Mouse (Mus musculus) midbrain, embryonic 14.5 days (tissue): ENCODE data around the gene Trim54. TPM values are rescaled to one million over a fixed set of nuclear protein-coding genes. Genes with fewer than 3 reads are reported as not detected.

ENCODE experiments used
- ATAC-seq: fragments of 200-750 bp; cut with Nextera tagmentation; 2 replicates; pipeline ENCODE4 v1.8.0; 2017; ENCODE audit warnings: moderate number of reproducible peaks, moderate library complexity; ENCODE audit not compliant: low FRiP score, low TSS enrichment
- DNase-seq: peaks from one replicate; pipeline ENCODE4 v3.0.0-alpha.2; 2015
- H3K27ac ChIP-seq: fragments of 300-500 bp; sonication (generic); replicated peaks from 2 replicates; pipeline ENCODE4 v1.5.1; 2014; ENCODE audit warnings: mild to moderate bottlenecking, low read depth, low read length, moderate library complexity
- H3K27me3 ChIP-seq: fragments of 300-500 bp; sonication (generic); 2 replicates; pipeline ENCODE4 v1.6.1; 2014; ENCODE audit warnings: low read length, control low read depth, mixed read lengths; ENCODE audit not compliant: control insufficient read depth, insufficient read depth
- H3K36me3 ChIP-seq: fragments of 300-500 bp; sonication (generic); 2 replicates; pipeline ENCODE4 v1.6.1; 2014; ENCODE audit warnings: low read length, control low read depth; ENCODE audit not compliant: control insufficient read depth, insufficient read depth
- H3K4me1 ChIP-seq: fragments of 300-500 bp; sonication (generic); 2 replicates; pipeline ENCODE4 v1.6.1; 2014; ENCODE audit warnings: mild to moderate bottlenecking, antibody characterized with exemption, low read length, control low read depth; ENCODE audit not compliant: control insufficient read depth, insufficient read depth
- H3K4me2 ChIP-seq: fragments of 300-500 bp; sonication (generic); 2 replicates; pipeline ENCODE4 v1.6.1; 2014; ENCODE audit warnings: mild to moderate bottlenecking, low read length, moderate library complexity
- H3K4me3 ChIP-seq: fragments of 300-500 bp; sonication (generic); replicated peaks from 2 replicates; pipeline ENCODE4 v1.5.1; 2014; ENCODE audit warnings: low read depth, low read length
- H3K9ac ChIP-seq: fragments of 300-500 bp; sonication (generic); replicated peaks from 2 replicates; pipeline ENCODE4 v1.6.1; 2014; ENCODE audit warnings: mild to moderate bottlenecking, low read length, moderate library complexity
- H3K9me3 ChIP-seq: fragments of 300-500 bp; sonication (generic); 2 replicates; pipeline ENCODE4 v1.6.1; 2016; ENCODE audit warnings: low read length, control low read depth, mixed read lengths; ENCODE audit not compliant: control insufficient read depth
- WGBS: fragments of 180-500 bp; shearing (Covaris S2); extraction: QIAGEN DNeasy Blood & Tissue Kit; methylation state at CpG from one replicate; pipeline ENCODE4 v1.1.7; 2014; 5-methylcytosine and 5-hydroxymethylcytosine counted together
- polyA plus RNA-seq: library from polyadenylated mRNA; unstranded; fragments of >200 nt; fragmentation: Nextera tagmentation; extraction: Ambion mirVana; gene quantifications from 2 replicates; pipeline ENCODE4 v1.2.1, GENCODE M21; 2014

Gene Trim54
- polyA plus RNA-seq, 1 experiment from 2014 or later: not detected

- H3K9ac ChIP-seq: no peak overlapping the region
- H3K4me3 ChIP-seq: no peak overlapping the region
- no peaks in the 10 kb centered on the region for H3K36me3 ChIP-seq
- 48% methylated on average over 2 of the region's 2 CpGs for WGBS
- no peaks in the 10 kb centered on the region for H3K9me3 ChIP-seq
- no peaks in the 10 kb centered on the region for H3K4me1 ChIP-seq
- no peaks in the 10 kb centered on the region for H3K27me3 ChIP-seq
- no peak overlapping the region for H3K4me2 ChIP-seq
- DNase-seq: no peak
- H3K27ac ChIP-seq: no peak overlapping the region
- ATAC-seq: no peak
Measured at GRCm38 (mm10) chr5:31123481-31123880, 7.0 kb downstream of the Trim54 start.

- no peak overlapping the region for H3K9ac ChIP-seq
- no peaks in the 10 kb centered on the region for H3K4me1 ChIP-seq
- ATAC-seq (no peak), DNase-seq (no peak)
- H3K36me3 ChIP-seq: no peaks in the 10 kb centered on the region
- no peak overlapping the region for H3K4me2 ChIP-seq
- 40% methylated on average over 5 of the region's 5 CpGs for WGBS
- no peak overlapping the region for H3K27ac ChIP-seq
- H3K4me3 ChIP-seq: no peak overlapping the region
- H3K9me3 ChIP-seq: no peaks in the 10 kb centered on the region
- H3K27me3 ChIP-seq: no peaks in the 10 kb centered on the region
Measured at GRCm38 (mm10) chr5:31126050-31126449, 9.5 kb downstream of the Trim54 start.

DNA sequence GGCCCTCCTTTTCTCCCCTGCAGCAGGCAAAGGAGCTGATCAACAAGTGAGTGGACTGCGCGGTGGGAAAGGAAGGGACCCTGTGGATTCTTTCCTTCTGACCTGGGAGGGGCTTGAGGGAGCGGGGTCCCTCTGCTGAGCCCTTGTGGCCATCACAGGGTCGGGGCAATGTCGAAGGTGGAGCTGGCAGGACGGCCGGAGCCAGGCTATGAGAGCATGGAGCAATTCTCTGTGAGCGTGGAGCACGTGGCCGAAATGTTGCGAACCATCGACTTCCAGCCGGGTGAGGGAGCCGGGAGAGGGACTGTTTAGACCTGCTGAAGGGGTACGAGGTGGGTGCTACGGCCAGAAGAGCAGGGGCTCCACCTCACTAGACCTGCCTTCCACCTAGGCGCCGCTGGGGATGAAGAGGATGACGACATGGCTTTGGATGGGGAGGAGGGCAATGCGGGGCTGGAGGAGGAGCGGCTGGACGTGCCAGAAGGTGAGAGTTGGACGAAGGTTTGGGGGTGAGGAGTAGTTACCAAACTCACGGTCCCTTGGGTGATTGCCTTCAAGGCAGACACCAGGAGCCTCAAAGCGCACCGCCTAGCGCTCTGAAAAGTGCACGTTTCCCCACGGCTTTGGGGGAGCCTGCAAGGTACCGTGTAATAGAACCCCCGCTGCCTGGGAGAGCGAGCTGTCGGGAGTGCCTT lies 20.4 kb downstream of the Trim54 start:
- WGBS: 1% methylated on average over 33 of the region's 33 CpGs
- H3K4me3 ChIP-seq: peak overlapping the region; percentile 26; the same call in 1 of the 2 replicates
- no peak for ATAC-seq

DNA sequence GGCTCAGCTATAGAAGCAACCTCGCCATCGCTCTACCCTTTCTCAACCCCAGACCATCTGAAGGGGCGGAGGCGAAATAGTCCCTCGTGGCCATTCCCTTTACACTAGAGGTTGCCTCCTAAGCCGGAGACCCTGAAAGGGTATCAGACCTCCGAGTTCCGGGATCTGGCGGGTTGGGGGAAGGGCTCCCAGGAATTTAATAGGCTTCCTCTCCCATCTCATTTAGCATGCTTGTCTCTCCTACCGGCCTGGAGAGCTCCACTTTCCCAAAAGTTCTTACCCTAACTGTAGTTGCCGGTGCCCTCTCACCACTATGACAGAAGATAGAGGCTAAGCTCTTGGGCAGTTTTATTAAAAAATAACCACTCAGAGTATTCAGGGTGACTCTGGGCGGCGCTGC lies 21.1 kb downstream of the Trim54 start:
- Histone ChIP-seq H3K36me3 (no peaks in the 10 kb centered on the region; the same call in 1 of the 2 replicates), H3K27ac (no peak overlapping the region), H3K9ac (no peak overlapping the region), H3K27me3 (peaks cover 45% of the 10 kb centered on the region), H3K4me1 (0 out of 2 replicates have a peak, but pooled peaks cover 2% of the 10 kb centered on the region), H3K4me2 (peak overlapping the region; percentile 50), H3K4me3 (peak overlapping the region; percentile 26), H3K9me3 (no peaks in the 10 kb centered on the region)
- DNase-seq (no peak), ATAC-seq (no peak)
- 1% methylated on average over 13 of the region's 13 CpGs for WGBS

More for the DNA sequence above, 20.4 kb downstream of the Trim54 start:
- Histone ChIP-seq H3K4me1 (0 out of 2 replicates have a peak, but pooled peaks cover 2% of the 10 kb centered on the region), H3K27me3 (peaks cover 45% of the 10 kb centered on the region), H3K4me2 (peak overlapping the region; percentile 50), H3K27ac (no peak overlapping the region), H3K9ac (no peak overlapping the region), H3K36me3 (no peaks in the 10 kb centered on the region; the same call in 1 of the 2 replicates), H3K9me3 (no peaks in the 10 kb centered on the region)
- peak; percentile 7 for DNase-seq

GRCm38 (mm10) chr5:31138241-31138967 lies 21.9 kb downstream of the Trim54 start, which contains the start of gene Ucn:
Ucn (minus strand) TSS chr5:31138829.
- H3K4me1 ChIP-seq: 0 out of 2 replicates have a peak, but pooled peaks cover 2% of the 10 kb centered on the region
- peaks cover 2% of the 10 kb centered on the region for H3K36me3 ChIP-seq
- no peak within 1 kb of the TSS; the same call in 1 of the 2 replicates for H3K9ac ChIP-seq
- peaks cover 45% of the 10 kb centered on the region for H3K27me3 ChIP-seq
- H3K9me3 ChIP-seq: no peaks in the 10 kb centered on the region
- DNase-seq (peak; percentile 36), ATAC-seq (no peak)
- WGBS: 1% methylated on average over 52 of the region's 52 CpGs
- peak within 1 kb of the TSS; percentile 26 for H3K4me3 ChIP-seq
- no peak within 1 kb of the TSS for H3K27ac ChIP-seq
- peak within 1 kb of the TSS; percentile 50 for H3K4me2 ChIP-seq

- no peak overlapping the region for H3K9ac ChIP-seq
- 0 out of 2 replicates have a peak, but pooled peaks cover 2% of the 10 kb centered on the region for H3K4me1 ChIP-seq
- H3K4me3 ChIP-seq: no peak overlapping the region
- H3K9me3 ChIP-seq: no peaks in the 10 kb centered on the region
- peaks cover 4% of the 10 kb centered on the region for H3K36me3 ChIP-seq
- no peak for ATAC-seq
- H3K27me3 ChIP-seq: peaks cover 45% of the 10 kb centered on the region
- 15% methylated on average over 9 of the region's 9 CpGs for WGBS
- no peak overlapping the region for H3K27ac ChIP-seq
- DNase-seq: no peak
- H3K4me2 ChIP-seq: no peak overlapping the region
Measured at GRCm38 (mm10) chr5:31138968-31139425, 22.5 kb downstream of the Trim54 start.

- WGBS: 90% methylated on average over 4 of the region's 4 CpGs
- DNase-seq (no peak), ATAC-seq (no peak)
- H3K36me3 ChIP-seq: peaks cover 7% of the 10 kb centered on the region; the same call in 1 of the 2 replicates
- H3K4me3 ChIP-seq: no peak overlapping the region
- no peak overlapping the region for H3K9ac ChIP-seq
- H3K27me3 ChIP-seq: no peaks in the 10 kb centered on the region
- H3K9me3 ChIP-seq: no peaks in the 10 kb centered on the region
- H3K4me1 ChIP-seq: peaks cover 6% of the 10 kb centered on the region; the same call in 1 of the 2 replicates
- no peak overlapping the region for H3K4me2 ChIP-seq
- H3K27ac ChIP-seq: no peak overlapping the region
Measured at GRCm38 (mm10) chr5:31149781-31150180, 33.3 kb downstream of the Trim54 start.

DNA sequence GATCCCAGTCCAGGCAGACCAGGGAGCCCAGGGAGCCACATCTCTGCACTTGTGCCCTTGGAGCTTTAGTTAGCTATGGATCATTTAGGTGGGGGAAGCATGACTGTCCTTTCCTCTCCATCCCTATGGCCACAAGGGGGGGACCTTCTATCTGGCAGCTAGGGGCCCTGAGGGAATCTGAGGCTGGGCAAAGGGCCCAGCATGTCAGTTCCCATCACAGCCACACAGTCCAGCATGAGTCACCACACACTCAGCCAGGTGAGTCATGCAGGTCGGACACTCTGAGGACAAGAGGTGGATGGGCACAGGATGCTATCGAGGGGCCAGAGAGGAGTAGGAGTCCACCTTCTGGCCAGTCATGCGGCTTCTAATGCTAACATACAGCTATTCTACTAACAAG lies 35.2 kb downstream of the Trim54 start:
- ATAC-seq (no peak), DNase-seq (no peak)
- WGBS: 95% methylated on average over 3 of the region's 3 CpGs

More for the DNA sequence above, 35.2 kb downstream of the Trim54 start:
- Histone ChIP-seq H3K4me1 (peaks cover 6% of the 10 kb centered on the region; the same call in 1 of the 2 replicates), H3K4me2 (no peak overlapping the region), H3K36me3 (peaks cover 16% of the 10 kb centered on the region), H3K9ac (no peak overlapping the region), H3K27me3 (no peaks in the 10 kb centered on the region), H3K27ac (no peak overlapping the region), H3K9me3 (no peaks in the 10 kb centered on the region), H3K4me3 (no peak overlapping the region)
